Mouse (Mus musculus) CD8-positive naive resting alpha-beta T cell, adult 2 months (primary cell): ENCODE results near the gene Gapvd1.
"Not testable (repeated sequence)": the region's sequence is repeated elsewhere in the genome, so short reads cannot be mapped to it uniquely, and the experiment has no call there.

Experiments
- DNase-seq, 2 experiments: peaks; one replicate each; pipeline ENCODE4 v3.0.0; 2022; ENCODE audit warnings: low read depth in 2 of 2, low spot score in 2 of 2

Gapvd1 gene

GRCm38 (mm10) chr2:34754551-34755358, at the start of gene Gapvd1:
TSS of gene Gapvd1 (minus strand) at chr2:34755232.
- no peak for DNase-seq

- no peak for DNase-seq
These were observed 49.8 kb upstream of the Gapvd1 start for GRCm38 (mm10) chr2:34804815-34805214.

- no peak for DNase-seq
These were observed 49.1 kb upstream of the Gapvd1 start for GRCm38 (mm10) chr2:34804172-34804571.

- no peak for DNase-seq
These were observed 48.7 kb upstream of the Gapvd1 start for GRCm38 (mm10) chr2:34803746-34804145.

GRCm38 (mm10) chr2:34802565-34803245, 47.7 kb upstream of the Gapvd1 start:
- peak in 1 of 2 experiments; percentile 33 for DNase-seq

GRCm38 (mm10) chr2:34801516-34802482, 46.8 kb upstream of the Gapvd1 start:
- peak; percentile 91 to 94 for DNase-seq

GRCm38 (mm10) chr2:34800371-34800770, 45.3 kb upstream of the Gapvd1 start:
- DNase-seq: no peak

GRCm38 (mm10) chr2:34799357-34800256, 44.6 kb upstream of the Gapvd1 start, which contains the start of gene Rabepk:
TSS of gene Rabepk (minus strand) at chr2:34799912.
- peak; percentile 73 to 79 for DNase-seq

- no peak for DNase-seq
These were observed 40.4 kb upstream of the Gapvd1 start for GRCm38 (mm10) chr2:34795426-34795825.

- no peak for DNase-seq
These were observed 39.5 kb upstream of the Gapvd1 start for GRCm38 (mm10) chr2:34794511-34794910.

- DNase-seq: not testable (repeated sequence)
These were observed 37.5 kb upstream of the Gapvd1 start for GRCm38 (mm10) chr2:34792543-34792942.

GRCm38 (mm10) chr2:34790282-34790681, 35.2 kb upstream of the Gapvd1 start:
- DNase-seq: peak; percentile 50 to 61

- peak; percentile 59 to 68 for DNase-seq
These were observed 29.1 kb upstream of the Gapvd1 start for GRCm38 (mm10) chr2:34784085-34784484.

GRCm38 (mm10) chr2:34783064-34784020, 28.3 kb upstream of the Gapvd1 start:
- DNase-seq: no peak

GRCm38 (mm10) chr2:34777237-34777868, 22.3 kb upstream of the Gapvd1 start:
- DNase-seq: no peak

- DNase-seq: no peak
These were observed 19.5 kb upstream of the Gapvd1 start for GRCm38 (mm10) chr2:34774493-34774892.

- no peak for DNase-seq
These were observed 18.6 kb upstream of the Gapvd1 start for GRCm38 (mm10) chr2:34773673-34774072.
